Mouse (Mus musculus) frontal cortex, postnatal 25 days (tissue): ENCODE measurements around the gene Il13ra1.

Source experiments
- DNase-seq, 2 experiments: peaks; one replicate each; pipeline ENCODE4 v3.0.0; 2022; ENCODE audit warnings: low spot score in 2 of 2

Gene Il13ra1

GRCm38 (mm10) chrX:36195736-36196525 is 84.0 kb downstream of the Il13ra1 start, which contains the start of gene Zcchc12:
Gene Zcchc12, plus strand, starts transcription at chrX:36195904.
- peak in 1 of 2 experiments; percentile 9 for DNase-seq

- no peak for DNase-seq
These were observed 97.6 kb downstream of the Il13ra1 start for GRCm38 (mm10) chrX:36209554-36209953.

GRCm38 (mm10) chrX:36211216-36211615 is 99.3 kb downstream of the Il13ra1 start:
- no peak for DNase-seq
